Mouse (Mus musculus) C2C12 (cell line): Measurements from ENCODE around the gene Osbpl3.

ENCODE experiments used
- CEBPB ChIP-seq: IDR thresholded peaks from one replicate; pipeline ENCODE4 v1.6.1; 2011; ENCODE audit warnings: low read depth, mild to moderate bottlenecking, control low read depth, moderate library complexity
- CTCF ChIP-seq: IDR thresholded peaks from one replicate; pipeline ENCODE4 v1.5.1; 2011; ENCODE audit not compliant: control insufficient read depth, insufficient read depth, insufficient read length
- FOSL1 ChIP-seq: IDR thresholded peaks from one replicate; pipeline ENCODE4 v1.8.0; 2011; ENCODE audit warnings: mild to moderate bottlenecking, low read length; ENCODE audit not compliant: poor library complexity, insufficient read depth, severe bottlenecking
- MAX ChIP-seq: IDR thresholded peaks from one replicate; pipeline ENCODE4 v1.6.1; 2011; ENCODE audit warnings: mild to moderate bottlenecking, control low read depth
- USF1 ChIP-seq: IDR thresholded peaks from one replicate; pipeline ENCODE4 v1.6.1; 2011; ENCODE audit warnings: low read depth, mild to moderate bottlenecking, control low read depth, moderate library complexity

DNA sequence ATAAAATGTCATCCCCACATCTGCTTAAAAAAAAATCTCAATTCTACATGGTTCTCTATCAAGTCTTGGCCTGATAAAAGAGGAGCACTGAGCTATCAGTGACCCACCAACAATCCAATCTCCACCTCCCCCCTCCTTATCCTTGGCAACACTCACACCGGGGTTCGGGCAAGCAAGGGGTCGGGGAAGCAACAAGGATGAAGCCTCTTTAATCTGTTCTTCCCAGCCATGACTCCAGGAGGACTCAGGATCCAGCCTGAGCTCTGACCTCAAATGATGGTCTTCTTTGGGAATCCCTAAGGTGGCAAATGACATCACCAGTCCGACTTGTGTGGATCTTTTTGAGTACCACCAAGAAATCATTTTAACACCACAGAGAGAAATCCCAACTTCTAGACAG, 208.2 kb downstream of the Osbpl3 start:
- no peak for TF ChIP-seq CTCF
- no peak for TF ChIP-seq MAX
- no peak for TF ChIP-seq FOSL1
- no peak for TF ChIP-seq USF1
- TF ChIP-seq CEBPB = no peak
